Mouse (Mus musculus) ES-E14 (cell line): ENCODE data around the gene Bad.

Source experiments
- HCFC1 ChIP-seq: IDR thresholded peaks from 2 replicates; pipeline ENCODE4 v1.6.1; 2012; ENCODE audit warnings: low read length, inconsistent platforms, borderline replicate concordance; ENCODE audit not compliant: insufficient read depth
- ZC3H11A ChIP-seq: IDR thresholded peaks from 2 replicates; pipeline ENCODE4 v1.6.1; 2012; ENCODE audit warnings: low read depth, mild to moderate bottlenecking, inconsistent platforms, low read length, borderline replicate concordance
- ZNF384 ChIP-seq: IDR thresholded peaks from 2 replicates; pipeline ENCODE4 v1.6.1; 2012; ENCODE audit warnings: low read depth, low read length, inconsistent platforms

DNA sequence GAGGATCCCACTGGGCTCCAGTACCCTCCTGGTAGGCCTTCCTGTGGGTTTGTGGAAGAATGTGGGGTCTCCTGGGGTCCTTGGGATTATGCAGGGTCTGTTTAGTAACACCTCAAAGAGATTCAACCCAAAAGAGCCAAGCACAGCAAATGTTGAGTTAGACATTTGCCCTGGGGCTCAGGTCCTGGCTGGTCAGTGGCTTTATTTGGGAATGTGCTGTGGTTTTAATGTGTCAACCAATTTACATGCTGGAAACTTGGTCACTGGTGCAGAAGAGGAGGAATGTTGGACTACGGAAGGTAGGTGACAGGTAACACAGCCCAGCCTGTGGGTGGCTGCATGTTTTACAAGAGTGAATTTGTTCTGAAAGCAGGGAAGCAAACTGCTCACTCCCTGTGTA is 38.6 kb upstream of the Bad start:
- TF ChIP-seq ZC3H11A (no peak), HCFC1 (no peak), ZNF384 (no peak)
